Mouse (Mus musculus) cerebellum, postnatal 10 days (tissue): ENCODE measurements at regions not wholly inside any gene's neighbourhood (a gene's known extent, or its start where the extent isn't known, plus 50 kb on each side); places are given as distances from the start of the nearest gene placed in this dataset.
"Not testable (repeated sequence)": the region's sequence is repeated elsewhere in the genome, so short reads cannot be mapped to it uniquely, and the experiment has no call there.

Experiments
- DNase-seq, 2 experiments: peaks; one replicate each; pipeline ENCODE4 v3.0.0; 2021; ENCODE audit warnings: mixed read lengths in 2 of 2

DNA sequence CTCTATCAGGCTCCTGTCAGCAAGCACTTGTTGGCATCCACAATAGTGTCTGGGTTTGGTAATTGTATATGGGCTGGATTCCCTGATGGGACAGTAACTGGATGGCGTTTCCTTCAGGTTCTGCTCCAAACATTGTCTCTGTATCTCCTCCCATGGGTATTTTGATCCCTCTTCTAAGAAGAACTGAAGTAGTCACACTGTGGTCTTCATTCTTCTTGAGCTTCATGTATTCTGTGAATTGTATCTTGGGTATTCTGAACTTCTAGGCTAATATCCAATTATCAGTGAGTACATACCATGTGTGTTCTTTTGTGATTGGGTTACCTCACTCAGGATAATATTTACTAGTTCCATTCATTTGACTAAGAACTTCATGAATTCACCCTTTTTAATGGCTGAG is 119.2 kb upstream of the Gm21119 start:
- not testable (repeated sequence) for DNase-seq

DNA sequence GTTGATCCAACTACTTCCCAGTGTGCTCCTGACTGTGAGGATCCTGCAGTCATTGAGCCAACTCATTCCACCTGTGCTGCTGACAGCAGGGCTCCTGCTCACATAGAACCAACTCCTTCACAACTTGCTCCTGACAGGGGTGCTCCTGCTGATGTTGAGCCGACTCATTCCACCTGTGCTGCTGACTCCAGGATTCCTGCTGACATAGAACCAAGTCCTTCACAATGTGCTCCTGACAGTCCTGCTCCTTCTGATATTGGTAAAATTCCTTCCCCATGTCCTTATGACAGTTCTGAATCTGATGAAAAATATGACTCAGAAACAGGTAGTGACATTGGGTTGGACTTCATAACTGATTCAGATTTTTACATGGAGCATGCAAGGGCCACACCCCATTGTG is 100.8 kb upstream of the Gm21119 start:
- DNase-seq, result not testable (repeated sequence)

DNA sequence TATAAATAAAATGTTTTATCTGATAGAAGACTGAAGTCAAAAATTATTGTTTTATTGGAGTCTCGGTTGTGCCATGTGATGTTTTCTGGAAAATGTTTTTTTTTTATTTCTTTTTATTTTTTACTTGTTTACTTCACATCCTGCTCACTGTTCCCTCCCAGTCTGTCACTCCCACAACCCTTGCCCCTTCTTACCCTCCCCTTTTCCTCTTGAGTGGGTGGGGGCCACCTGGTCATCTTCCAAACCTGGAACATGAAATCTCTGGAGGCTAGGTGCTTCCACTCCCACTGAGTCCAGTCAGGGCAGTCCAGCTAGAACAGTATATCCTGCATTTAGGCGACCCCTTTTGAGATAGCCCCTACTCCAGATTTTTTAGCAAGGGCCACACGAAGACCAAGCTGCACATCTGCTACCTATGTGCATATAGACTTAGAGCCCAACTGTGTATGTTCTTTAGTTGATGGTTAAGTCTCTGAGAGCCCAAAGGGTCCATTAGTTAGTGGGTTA is 98.3 kb upstream of the Gm21119 start:
- not testable (repeated sequence) for DNase-seq

DNA sequence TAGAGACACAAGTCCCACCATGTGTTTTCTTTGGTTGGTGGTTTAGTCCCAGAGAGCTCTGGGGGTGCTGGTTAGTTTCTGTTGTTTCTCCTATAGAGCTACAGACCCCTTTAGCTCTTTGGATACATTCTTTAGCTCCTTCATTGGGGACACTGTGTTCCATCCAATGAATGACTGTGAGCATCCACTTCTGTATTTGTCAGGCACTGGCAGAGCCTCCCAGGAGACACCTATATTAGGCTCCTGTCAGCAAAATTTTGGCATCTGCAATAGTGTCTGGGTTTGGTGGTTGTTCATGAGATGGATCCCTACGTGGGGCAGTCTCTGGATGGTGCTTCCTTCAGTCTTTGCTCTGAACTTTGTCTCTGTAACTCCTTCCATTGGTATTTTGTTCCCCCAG is 97.2 kb upstream of the Gm21119 start:
- not testable (repeated sequence) for DNase-seq

DNA sequence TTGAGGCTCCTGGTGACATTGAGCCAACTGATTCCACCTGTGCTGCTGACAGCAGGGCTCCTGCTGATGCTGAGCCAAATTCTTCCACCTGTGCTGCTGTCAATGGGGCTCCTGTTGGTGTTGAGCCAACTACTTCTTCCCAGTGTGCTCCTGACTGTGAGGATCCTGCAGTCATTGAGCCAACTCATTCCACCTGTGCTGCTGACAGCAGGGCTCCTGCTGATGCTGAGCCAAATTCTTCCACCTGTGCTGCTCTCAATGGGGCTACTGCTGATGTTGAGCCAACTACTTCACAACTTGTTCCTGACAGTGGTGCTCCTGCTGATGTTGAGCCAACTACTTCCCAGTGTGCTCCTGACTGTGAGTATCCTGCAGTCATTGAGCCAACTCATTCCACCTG is 90.2 kb upstream of the Gm21119 start:
- not testable (repeated sequence) for DNase-seq

DNA sequence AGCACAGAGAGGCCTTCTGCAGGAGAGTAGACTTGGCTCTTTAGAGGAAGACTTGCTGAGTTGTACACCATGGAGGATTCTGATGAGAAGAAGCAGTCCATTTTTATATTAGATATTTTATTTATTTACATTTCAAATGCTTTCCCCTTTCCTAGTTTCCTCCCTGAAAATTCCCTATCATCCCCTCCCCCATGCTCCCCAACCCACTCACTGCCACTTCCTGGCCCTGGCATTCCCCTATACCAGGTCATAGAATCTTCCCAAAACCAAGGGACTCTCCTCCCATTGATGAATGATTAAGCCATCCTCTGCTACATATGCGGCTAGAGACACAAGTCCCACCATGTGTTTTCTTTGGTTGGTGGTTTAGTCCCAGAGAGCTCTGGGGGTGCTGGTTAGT is 85.7 kb upstream of the Gm21119 start:
- not testable (repeated sequence) for DNase-seq

GRCm38 (mm10) chr8:20539031-20539430 is 75.7 kb upstream of the Gm21119 start:
- DNase-seq, result not testable (repeated sequence)

GRCm38 (mm10) chr8:20544084-20544483 is 70.6 kb upstream of the Gm21119 start:
- DNase-seq, result not testable (repeated sequence)

GRCm38 (mm10) chr8:20545347-20545746 is 69.4 kb upstream of the Gm21119 start:
- peak in 1 of 2 experiments; percentile 18 for DNase-seq

DNA sequence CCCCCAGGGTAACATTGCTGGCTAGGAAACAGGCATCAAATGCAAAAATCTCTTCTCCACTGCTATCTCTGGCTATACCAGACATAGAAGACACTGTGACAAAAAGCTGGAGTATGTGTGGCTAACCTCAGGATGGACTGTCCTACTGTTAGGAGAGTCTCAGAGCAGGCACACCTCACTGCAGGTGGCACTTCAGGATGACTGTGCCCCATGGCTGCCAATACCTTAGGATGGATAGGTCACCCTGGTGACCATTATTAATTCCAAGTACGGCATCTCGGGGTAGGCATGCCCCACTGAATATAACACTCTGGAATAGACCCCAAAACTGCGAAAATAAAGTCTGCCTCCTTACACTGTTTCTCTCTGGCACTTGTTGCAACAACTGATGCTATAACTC is 68.3 kb upstream of the Gm21119 start:
- DNase-seq, result not testable (repeated sequence)

- peak; percentile 82 to 85 for DNase-seq
These were observed 64.5 kb upstream of the Gm21119 start for GRCm38 (mm10) chr8:20550054-20550778.

DNA sequence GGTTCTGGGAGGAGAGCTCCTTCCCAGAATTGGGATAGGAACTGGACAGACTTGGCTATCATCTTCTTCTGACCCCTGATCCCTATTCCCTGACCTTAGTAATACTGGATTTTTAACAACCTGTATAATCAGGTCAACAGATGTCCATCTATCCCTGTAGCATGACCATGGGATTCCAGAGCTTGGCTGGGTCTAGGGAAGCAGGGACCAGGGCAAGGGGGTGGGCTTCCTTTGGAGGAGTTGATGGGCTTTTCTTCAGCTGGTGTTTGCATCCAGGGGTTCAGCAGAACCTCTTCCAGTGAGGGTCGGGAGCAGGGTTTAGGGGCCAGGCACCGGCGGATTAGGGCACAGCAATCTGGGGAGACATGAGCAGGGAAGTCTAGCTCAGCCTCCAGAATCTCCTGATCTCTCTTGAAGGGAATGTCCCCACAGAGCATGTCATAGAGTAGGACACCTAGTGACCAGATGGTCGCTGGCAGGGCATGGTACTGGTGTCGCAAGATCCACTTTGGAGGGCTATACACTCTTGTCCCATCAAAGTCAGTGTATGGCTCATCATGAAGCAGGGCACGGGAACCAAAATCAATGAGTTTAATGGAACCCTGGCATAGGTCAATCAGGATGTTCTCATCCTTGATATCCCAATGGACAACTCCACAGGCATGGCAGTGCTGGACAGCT is 58.1 kb upstream of the Gm21119 start:
- DNase-seq, result not testable (repeated sequence)

DNA sequence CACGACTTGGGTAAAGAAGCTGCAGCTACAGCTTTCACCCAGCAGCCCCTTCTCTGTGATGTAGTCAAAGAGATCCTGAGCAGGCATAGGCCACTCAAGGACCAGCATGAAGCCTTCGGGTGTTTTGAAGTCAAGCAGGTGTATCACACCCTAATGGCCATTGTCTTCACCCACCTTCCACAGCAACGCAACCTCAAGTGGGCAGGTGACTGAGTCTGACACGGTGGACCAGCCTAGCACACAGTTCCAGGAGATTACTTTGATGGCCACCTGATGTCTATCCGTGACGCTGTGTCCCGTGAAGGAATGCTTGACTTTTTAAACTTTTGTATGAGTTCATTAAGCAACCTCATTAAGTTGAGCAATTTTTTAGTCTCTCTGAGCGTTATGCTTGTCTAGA is 57.5 kb upstream of the Gm21119 start:
- DNase-seq, result not testable (repeated sequence)

DNA sequence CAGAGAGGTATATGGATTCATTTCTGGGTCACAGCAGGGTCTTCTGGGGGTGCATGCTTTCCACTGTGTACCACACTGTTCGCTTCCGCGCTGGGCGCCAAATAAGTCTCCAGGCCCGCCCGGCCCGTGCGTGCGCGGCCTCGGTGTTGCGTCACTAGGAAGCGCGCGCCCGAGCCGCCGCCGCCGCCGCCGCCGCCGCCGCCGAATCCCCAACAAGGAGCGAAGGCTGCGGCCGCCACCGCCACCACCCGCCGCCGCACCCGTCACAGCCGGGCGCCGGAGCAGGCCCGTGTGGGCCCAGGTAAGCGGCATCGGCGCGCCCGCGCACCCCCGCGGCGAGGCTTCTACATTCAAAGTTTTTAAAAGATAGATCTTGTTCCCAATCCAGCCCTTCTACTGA is 57.1 kb upstream of the Gm21119 start:
- peak; percentile 40 to 50 for DNase-seq
